Mouse (Mus musculus): ENCODE data around the gene Eno2. TPM values are rescaled to one million over a fixed set of nuclear protein-coding genes. Genes with fewer than 3 reads are reported as not detected.

The Eno2 gene
- total RNA-seq, 2 experiments from 2014 or later: 956 to 1,045 TPM

Small RNA genes lying within 50 kb of the gene (microRNA-seq; reads per million reads assigned to microRNA genes)
- 0.85 to 1.2 reads per million in 2 experiments for gene Mir141
- 17.3 to 28.4 reads per million in 2 experiments for gene Mir200c

Other genes starting within 250 kb of the Eno2 start
- gene C1s1, start 227.3 kb downstream of the Eno2 start, total RNA-seq (2021): 1 to 10 TPM in 1 of 2 experiments, under 1 TPM in 1; 0.62 to 1.5 TPM
- under 1 TPM; 0.15 to 0.18 TPM for gene C1rb, start 199.4 kb downstream of the Eno2 start, total RNA-seq (2021)
- gene C1s2, start 133.6 kb downstream of the Eno2 start, total RNA-seq (2021): under 1 TPM; 0.15 to 0.35 TPM
- 10 to 100 TPM; 27.1 to 33.5 TPM for gene Lpcat3, start 106.6 kb downstream of the Eno2 start, total RNA-seq (2021)
- gene Emg1, start 57.5 kb downstream of the Eno2 start, total RNA-seq (2021): 10 to 100 TPM; 54.3 to 64.9 TPM
- gene Phb2, start 57.3 kb downstream of the Eno2 start, total RNA-seq (2021): 100 to 1,000 TPM; 114 to 129 TPM
- gene Ptpn6, start 31.0 kb downstream of the Eno2 start, total RNA-seq (2021): 1 to 10 TPM; 2.9 to 3.0 TPM
- 100 to 1,000 TPM; 337 to 366 TPM for gene Grcc10, start 28.3 kb downstream of the Eno2 start, total RNA-seq (2021)
- not detected for gene Gm45234, start 13.7 kb downstream of the Eno2 start, total RNA-seq (2021)
- 100 to 1,000 TPM; 139 to 170 TPM for gene Atn1, start 13.1 kb downstream of the Eno2 start, total RNA-seq (2021)
- gene Lrrc23, start 10.1 kb upstream of the Eno2 start, total RNA-seq (2021): 1 to 10 TPM in 1 of 2 experiments, under 1 TPM in 1; 1.00 to 3.5 TPM
- gene Spsb2, start 39.0 kb upstream of the Eno2 start, total RNA-seq (2021): 1 to 10 TPM; 2.9 to 3.1 TPM
- gene Tpi1, start 44.6 kb upstream of the Eno2 start, total RNA-seq (2021): 100 to 1,000 TPM; 731 to 778 TPM
- gene Usp5, start 59.8 kb upstream of the Eno2 start, total RNA-seq (2021): 100 to 1,000 TPM; 174 to 188 TPM
- 1 to 10 TPM in 1 of 2 experiments, under 1 TPM in 1; 0.38 to 1.2 TPM for gene Cdca3, start 59.9 kb upstream of the Eno2 start, total RNA-seq (2021)
- gene Gnb3, start 70.6 kb upstream of the Eno2 start, total RNA-seq (2021): under 1 TPM in 1 of 2 experiments, not detected in 1; 0.17 TPM
- gene P3h3, start 88.1 kb upstream of the Eno2 start, total RNA-seq (2021): 10 to 100 TPM; 30.4 to 37.1 TPM
- 100 to 1,000 TPM; 180 to 187 TPM for gene Gpr162, start 94.3 kb upstream of the Eno2 start, total RNA-seq (2021)
- gene Cd4, start 118.5 kb upstream of the Eno2 start, total RNA-seq (2021): under 1 TPM in 1 of 2 experiments, not detected in 1; 0.23 TPM
- 1 to 10 TPM; 2.1 to 2.3 TPM for gene Lag3, start 142.0 kb upstream of the Eno2 start, total RNA-seq (2021)
- 1,000 to 10,000 TPM; 1,023 to 1,087 TPM for gene Ptms, start 150.4 kb upstream of the Eno2 start, total RNA-seq (2021)
- gene Mlf2, start 161.7 kb upstream of the Eno2 start, total RNA-seq (2021): 100 to 1,000 TPM; 630 to 652 TPM
- gene Cops7a, start 195.9 kb upstream of the Eno2 start, total RNA-seq (2021): 100 to 1,000 TPM; 149 TPM
- gene Pianp, start 227.0 kb upstream of the Eno2 start, total RNA-seq (2021): 100 to 1,000 TPM; 163 to 173 TPM
- 10 to 100 TPM; 43.9 to 48.9 TPM for gene Zfp384, start 239.5 kb upstream of the Eno2 start, total RNA-seq (2021)

Data from layer of hippocampus, postnatal 36 days (tissue).